Mouse (Mus musculus): ENCODE data around the gene Sox5.

DNA sequence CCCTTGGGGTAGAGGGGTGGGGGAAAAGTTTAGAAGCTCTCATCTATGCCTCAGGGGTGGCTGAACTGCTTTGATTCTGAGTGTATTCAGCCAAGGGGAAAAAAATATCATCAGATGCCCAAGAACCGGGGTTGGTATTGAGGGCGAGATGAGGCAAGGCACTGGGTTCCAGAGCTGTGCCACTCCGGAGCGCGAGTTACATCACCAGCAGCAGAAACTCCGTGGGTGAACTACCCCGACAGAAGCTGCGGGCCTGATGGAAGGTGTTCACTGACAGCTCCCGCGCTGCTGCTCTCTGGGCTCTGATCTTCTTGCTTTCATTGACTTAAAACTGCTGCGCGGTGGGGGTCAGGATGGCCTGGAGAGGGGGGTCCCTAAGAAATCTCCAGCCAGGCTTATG, 1.1 kb upstream of the Sox5 start:
- TF ChIP-seq CTCF (IDR thresholded peaks at IDR 0.05; ENCODE audit: extremely low read depth, insufficient read depth, low read length) = no peak
- no peak for TF ChIP-seq POLR2A (IDR thresholded peaks at IDR 0.05; ENCODE audit: extremely low read depth, insufficient read depth, low read length)

Data from cortical plate, adult 2 months (tissue).